Mouse (Mus musculus) thymus, adult 2 months (tissue): ENCODE data around the gene Sptbn4. TPM values are rescaled to one million over a fixed set of nuclear protein-coding genes. Genes with fewer than 3 reads are reported as not detected.
A peak's percentile ranks its signal among the peaks of the same experiment; 100 is the strongest.

Experiments used
- DNase-seq: peaks from one replicate; pipeline ENCODE4 v3.0.0; 2021
- H3K27ac ChIP-seq: fragments of 200-500 bp; 2 replicates; pipeline ENCODE4 v1.5.1; 2012; ENCODE audit warnings: low read length, control low read depth; ENCODE audit not compliant: control insufficient read depth, insufficient read depth
- H3K27me3 ChIP-seq: fragments of 200-500 bp; 2 replicates; pipeline ENCODE4 v1.6.1; 2012; ENCODE audit warnings: mild to moderate bottlenecking, low read length, moderate library complexity, mixed read lengths; ENCODE audit not compliant: control insufficient read depth, insufficient read depth
- H3K36me3 ChIP-seq: fragments of 200-500 bp; 2 replicates; pipeline ENCODE4 v1.6.1; 2012; ENCODE audit warnings: mild to moderate bottlenecking, low read length, moderate library complexity; ENCODE audit not compliant: control insufficient read depth, insufficient read depth
- H3K4me1 ChIP-seq: fragments of 200-500 bp; replicated peaks from 2 replicates; pipeline ENCODE4 v1.6.1; 2012; ENCODE audit warnings: low read length; ENCODE audit not compliant: control insufficient read depth, insufficient read depth
- H3K4me3 ChIP-seq: fragments of 200-500 bp; 2 replicates; pipeline ENCODE4 v1.5.1; 2012; ENCODE audit warnings: mild to moderate bottlenecking, low read length, control low read depth, moderate library complexity; ENCODE audit not compliant: control insufficient read depth, insufficient read depth
- CTCF ChIP-seq: fragments of 200-500 bp; IDR thresholded peaks from 2 replicates; pipeline ENCODE4 v1.5.1; 2012; ENCODE audit warnings: mild to moderate bottlenecking, control low read depth, low read length, moderate library complexity, borderline replicate concordance; ENCODE audit not compliant: control insufficient read depth, poor library complexity, insufficient read depth; ENCODE audit errors: extremely low read depth
- POLR2A ChIP-seq: fragments of 200-500 bp; IDR thresholded peaks from 2 replicates; pipeline ENCODE4 v1.6.1; 2012; ENCODE audit warnings: mild to moderate bottlenecking, low read length, control low read depth, moderate library complexity; ENCODE audit not compliant: control insufficient read depth, poor library complexity, insufficient read depth; ENCODE audit errors: extremely low read depth
- WGBS: fragments of 180-500 bp; shearing (Covaris S2); methylation state at CpG from one replicate; pipeline ENCODE4 v1.1.7; 2018; 5-methylcytosine and 5-hydroxymethylcytosine counted together
- polyA plus RNA-seq: library from polyadenylated mRNA; depleted of rRNA; stranded (reverse); fragments of >200 nt; gene quantifications from 2 replicates; pipeline ENCODE4 v1.2.3, GENCODE M21; 2012

The Sptbn4 gene
- polyA plus RNA-seq, 1 experiment, result 0.13 TPM

DNA sequence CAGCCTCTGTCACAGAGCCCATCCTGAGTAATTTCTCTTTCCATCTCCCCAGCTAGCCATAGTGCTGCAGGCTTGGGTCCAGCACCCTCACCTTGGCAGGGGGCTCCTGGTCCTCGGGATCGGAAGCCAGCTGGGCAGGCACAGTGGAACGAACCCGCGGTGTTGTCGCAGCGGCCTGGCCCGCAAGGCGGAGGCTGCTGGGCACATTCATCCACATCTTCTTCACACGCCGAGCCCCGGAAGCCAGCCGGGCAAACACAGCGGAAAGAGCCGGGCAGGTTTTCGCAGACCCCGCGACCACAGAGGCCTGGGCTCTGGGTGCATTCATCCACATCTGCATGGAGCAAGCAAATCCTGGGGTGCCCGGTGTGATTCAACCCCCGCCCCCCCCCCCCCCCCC, 122.6 kb downstream of the Sptbn4 start:
- WGBS, result 47% methylated on average over 20 of the region's 20 CpGs
- peaks cover under 1% of the 10 kb centered on the region; the same call in 1 of the 2 replicates for H3K27me3 ChIP-seq

DNA sequence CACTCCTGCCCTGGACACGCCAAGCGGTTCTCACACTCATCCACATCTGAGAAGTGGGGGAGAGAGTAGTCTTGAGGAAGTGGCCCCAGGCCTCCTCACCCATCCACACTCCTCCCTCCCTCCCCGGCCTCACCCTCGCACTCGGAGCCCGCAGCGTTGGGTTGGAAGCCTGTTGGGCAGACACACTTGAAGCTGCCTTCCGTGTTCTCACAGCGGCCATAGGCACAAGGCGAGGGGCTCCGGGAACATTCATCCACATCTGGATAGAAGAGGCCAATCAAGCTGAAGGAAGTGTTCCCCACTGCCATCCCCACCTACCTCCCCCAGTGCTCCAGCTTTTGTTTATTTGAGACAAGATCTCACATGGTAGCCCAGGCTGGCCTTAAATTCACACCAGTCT, 123.3 kb downstream of the Sptbn4 start:
- 96% methylated on average over 11 of the region's 11 CpGs for WGBS
- no peaks in the 10 kb centered on the region for H3K36me3 ChIP-seq
- DNase-seq, result no peak
- no peaks in the 10 kb centered on the region; the same call in 1 of the 2 replicates for H3K27me3 ChIP-seq
- H3K27ac ChIP-seq, result no peak overlapping the region
- TF ChIP-seq CTCF, result no peak
- no peak for TF ChIP-seq POLR2A
- peaks cover 16% of the 10 kb centered on the region for H3K4me1 ChIP-seq
- H3K4me3 ChIP-seq, result no peak overlapping the region

More for the DNA sequence above, 122.6 kb downstream of the Sptbn4 start:
- no peak for TF ChIP-seq CTCF
- no peak for TF ChIP-seq POLR2A
- Histone ChIP-seq H3K36me3 (no peaks in the 10 kb centered on the region), H3K27ac (no peak overlapping the region), H3K4me3 (no peak overlapping the region), H3K4me1 (peaks cover 21% of the 10 kb centered on the region)
- DNase-seq, result no peak

DNA sequence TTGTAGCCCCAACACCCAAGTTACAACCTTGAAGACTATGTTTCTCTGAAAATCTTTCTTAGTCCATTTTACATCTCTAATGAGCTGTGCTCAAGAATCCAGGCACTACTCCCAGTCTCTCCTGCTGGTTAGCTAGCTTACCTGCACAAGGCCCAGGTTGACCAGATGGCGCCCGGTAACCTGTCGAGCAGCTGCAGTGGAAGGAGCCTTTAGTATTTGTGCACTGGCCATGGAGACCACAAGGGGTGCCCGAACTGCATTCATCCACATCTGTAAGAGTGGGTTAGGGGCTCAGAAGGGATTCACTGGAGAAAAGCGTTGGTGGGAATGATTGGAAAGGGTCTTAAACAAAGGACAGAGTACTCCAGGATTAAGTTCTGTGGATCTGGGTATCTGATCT, 124.5 kb downstream of the Sptbn4 start:
- DNase-seq, result no peak
- Histone ChIP-seq H3K27me3 (no peaks in the 10 kb centered on the region; the same call in 1 of the 2 replicates), H3K4me3 (no peak overlapping the region), H3K36me3 (no peaks in the 10 kb centered on the region), H3K27ac (no peak overlapping the region), H3K4me1 (peaks cover 11% of the 10 kb centered on the region; the same call in 1 of the 2 replicates)
- 97% methylated on average over 5 of the region's 5 CpGs for whole genome bisulfite sequencing
- TF ChIP-seq CTCF (no peak), POLR2A (no peak)

DNA sequence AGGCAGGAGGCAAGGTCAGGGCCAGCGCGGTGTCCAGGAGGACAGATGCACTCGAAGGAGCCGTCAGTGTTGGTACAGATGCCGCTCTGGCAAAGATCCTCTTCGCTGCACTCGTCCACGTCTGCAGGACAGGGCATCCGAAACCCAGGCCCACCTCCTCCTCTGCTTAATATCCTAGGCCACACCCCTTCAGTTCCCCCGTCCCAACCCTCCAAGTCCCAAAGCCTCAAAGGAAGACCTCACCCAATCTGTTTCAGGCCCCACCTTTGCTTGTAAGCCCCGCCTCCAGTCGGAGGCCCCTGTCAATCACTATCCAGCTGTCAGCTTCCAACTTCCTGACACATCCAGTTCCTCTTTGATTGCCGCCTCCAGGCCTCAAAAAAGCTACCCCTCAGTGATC, 125.2 kb downstream of the Sptbn4 start:
- H3K4me3 ChIP-seq, result no peak overlapping the region
- H3K27ac ChIP-seq, result no peak overlapping the region
- TF ChIP-seq CTCF, result no peak
- no peak for TF ChIP-seq POLR2A
- no peak for DNase-seq
- H3K27me3 ChIP-seq, result no peaks in the 10 kb centered on the region; the same call in 1 of the 2 replicates
- H3K36me3 ChIP-seq, result no peaks in the 10 kb centered on the region
- WGBS, result 67% methylated on average over 13 of the region's 13 CpGs
- H3K4me1 ChIP-seq, result peaks cover 11% of the 10 kb centered on the region; the same call in 1 of the 2 replicates

DNA sequence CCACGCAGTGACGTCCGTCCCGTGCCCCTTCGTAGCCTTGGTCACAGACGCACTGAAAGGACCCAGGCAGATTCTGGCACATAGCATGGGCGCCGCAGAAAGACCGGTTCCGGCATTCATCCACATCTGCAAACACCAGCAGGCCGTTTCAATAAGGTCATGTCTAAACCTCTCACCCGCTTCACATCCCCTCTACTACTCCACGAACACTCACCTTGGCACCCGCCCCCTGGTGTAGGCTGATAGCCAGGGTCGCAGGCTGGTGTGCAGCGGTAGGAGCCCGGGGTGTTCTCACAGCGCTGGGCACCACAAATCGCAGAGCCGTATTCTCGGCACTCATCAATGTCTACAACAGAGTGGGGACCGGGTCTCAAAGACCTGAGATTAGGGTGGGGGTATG, 128.1 kb downstream of the Sptbn4 start:
- peaks cover 20% of the 10 kb centered on the region for H3K4me1 ChIP-seq
- DNase-seq, result no peak
- TF ChIP-seq CTCF (no peak), POLR2A (no peak)
- H3K27me3 ChIP-seq, result no peaks in the 10 kb centered on the region
- H3K4me3 ChIP-seq, result no peak overlapping the region
- no peak overlapping the region for H3K27ac ChIP-seq
- 96% methylated on average over 22 of the region's 22 CpGs for WGBS
- no peaks in the 10 kb centered on the region for H3K36me3 ChIP-seq

DNA sequence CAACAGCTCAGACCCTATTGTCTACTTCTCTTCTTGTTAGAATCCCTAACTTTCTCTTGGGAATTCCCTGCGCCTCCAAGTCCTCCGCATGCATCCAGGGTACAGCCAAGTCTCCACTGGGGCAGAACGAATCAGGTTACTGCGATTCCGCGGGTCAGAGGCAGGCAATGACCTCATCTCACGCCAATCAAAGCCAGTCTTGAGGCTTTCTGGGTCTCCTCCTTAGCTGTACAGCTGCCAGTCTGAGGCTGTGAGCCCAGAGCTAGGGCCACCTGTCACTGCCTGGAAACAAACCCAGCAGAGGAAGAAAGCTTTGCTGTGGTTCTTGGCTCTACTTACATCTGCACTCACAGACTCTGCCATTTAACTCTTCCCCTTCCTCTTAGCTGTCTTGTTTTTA, 131.5 kb downstream of the Sptbn4 start:
- H3K4me3 ChIP-seq, result no peak overlapping the region
- no peaks in the 10 kb centered on the region for H3K36me3 ChIP-seq
- peaks cover 20% of the 10 kb centered on the region for H3K4me1 ChIP-seq
- peak; percentile 53 for DNase-seq
- TF ChIP-seq POLR2A (no peak), CTCF (no peak)
- no peaks in the 10 kb centered on the region for H3K27me3 ChIP-seq
- 16% methylated on average over 7 of the region's 7 CpGs for WGBS
- H3K27ac ChIP-seq, result peak overlapping the region; percentile 100

DNA sequence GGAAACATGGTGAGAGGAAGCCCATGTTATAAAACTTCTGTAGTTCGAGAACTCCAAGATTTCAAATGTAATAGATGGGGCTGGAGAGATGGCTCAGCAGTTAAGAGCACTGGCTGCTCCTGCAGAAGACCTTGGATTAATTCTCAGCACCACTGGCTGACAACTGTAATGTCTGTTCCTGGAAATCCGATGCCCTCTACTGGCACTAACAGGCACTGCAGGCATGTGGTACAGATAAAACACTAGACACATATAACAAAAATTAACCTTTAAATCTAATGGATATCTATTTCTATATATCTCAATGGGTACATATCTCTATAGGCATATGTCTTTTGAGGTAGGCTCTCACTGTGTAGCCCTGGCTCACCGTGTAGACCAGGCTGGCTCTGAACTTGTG, 133.1 kb downstream of the Sptbn4 start:
- H3K4me3 ChIP-seq, result no peak overlapping the region
- H3K27me3 ChIP-seq, result no peaks in the 10 kb centered on the region
- H3K36me3 ChIP-seq, result no peaks in the 10 kb centered on the region
- TF ChIP-seq CTCF, result no peak
- TF ChIP-seq POLR2A, result no peak
- no peak overlapping the region for H3K27ac ChIP-seq
- H3K4me1 ChIP-seq, result peaks cover 25% of the 10 kb centered on the region
- DNase-seq, result no peak
- WGBS, result 92% methylated on average over 3 of the region's 3 CpGs
